ENCODE assay signal across 24 mouse cellular contexts in genomic region chr6:86916157-86916820, GRCm38 (mm10).
DNase-seq lines count a peak whose midpoint lies in the region; ATAC-seq and TF ChIP-seq lines count a peak whose summit lies in the region.
"Had no signal": no experiment of that assay in that cellular context is flagged by ENCODE, and none has a peak within 500 bp of the region (broad histone marks: within the 10 kb centered on the region; RNA-seq: fewer than 3 reads in every experiment).

No protein-coding gene starts in this region.

- no peak overlapping the region for H3K4me3 ChIP-seq in heart, postnatal 0 days (ENCODE audit: low read depth, low read length)
- H3K4me3 ChIP-seq in heart, embryonic 10.5 days = no peak overlapping the region
- no peak overlapping the region for H3K4me3 ChIP-seq in cortical plate, adult 2 months (ENCODE audit: insufficient read depth, low read length)
- H3K4me3 ChIP-seq: embryonic facial prominence, embryonic 12.5 days; erythroblast, embryonic 14.5 days; hindbrain, embryonic 10.5 days; hindbrain, embryonic 15.5 days; midbrain, embryonic 13.5 days; neural tube, embryonic 13.5 days had no signal

- H3K27me3 ChIP-seq in heart, postnatal 0 days (ENCODE audit: control insufficient read depth, insufficient read depth, low read length) = no peaks in the 10 kb centered on the region
- H3K27me3 ChIP-seq in heart, embryonic 10.5 days (ENCODE audit: insufficient read depth, poor library complexity, severe bottlenecking) = no peaks in the 10 kb centered on the region
- H3K27me3 ChIP-seq: CH12.LX; embryonic facial prominence, embryonic 12.5 days; hindbrain, embryonic 15.5 days; midbrain, embryonic 13.5 days; neural tube, embryonic 13.5 days had no signal

- no peak for TF ChIP-seq POLR2A in cortical plate, adult 2 months (IDR thresholded peaks at IDR 0.05; ENCODE audit: extremely low read depth, insufficient read depth, low read length)

- TF ChIP-seq CTCF in heart, postnatal 0 days (IDR thresholded peaks at IDR 0.05; ENCODE audit: low read depth) = no peak
- no peak for TF ChIP-seq CTCF in cortical plate, adult 2 months (IDR thresholded peaks at IDR 0.05; ENCODE audit: extremely low read depth, insufficient read depth, low read length)

- H3K4me2 ChIP-seq in heart, postnatal 0 days (ENCODE audit: low read depth, low read length) = no peak overlapping the region
- H3K4me2 ChIP-seq: embryonic facial prominence, embryonic 12.5 days; hindbrain, embryonic 15.5 days; midbrain, embryonic 13.5 days; neural tube, embryonic 13.5 days had no signal

- WGBS in heart, postnatal 0 days = 63% methylated on average over 5 of the region's 5 CpGs
- WGBS in heart, embryonic 10.5 days = 74% methylated on average over 5 of the region's 5 CpGs

- no peak for DNase-seq in frontal cortex, postnatal 10 days (ENCODE audit: low spot score in 2 of 2)
- no peak for DNase-seq in heart, postnatal 0 days (ENCODE audit: low spot score)
- DNase-seq in heart, embryonic 10.5 days (ENCODE audit: low spot score) = no peak
- peak; percentile 68 for DNase-seq in brain, adult 2 months (ENCODE audit: low read depth, low spot score)
- DNase-seq: adrenal gland, adult 2 months; B cell, adult 2 months; kidney, adult 11 months; kidney, postnatal 14 days; liver; lung, adult 2 months had no signal

- H3K36me3 ChIP-seq in heart, postnatal 0 days (replicated peaks; ENCODE audit: control insufficient read depth, insufficient read depth, low read length) = 0 out of 2 replicates have a peak, but pooled peaks cover 3% of the 10 kb centered on the region
- H3K36me3 ChIP-seq in heart, embryonic 10.5 days = no peaks in the 10 kb centered on the region
- H3K36me3 ChIP-seq: embryonic facial prominence, embryonic 12.5 days; hindbrain, embryonic 15.5 days; midbrain, embryonic 13.5 days; neural tube, embryonic 13.5 days had no signal

- H3K9ac ChIP-seq in heart, postnatal 0 days (replicated peaks; ENCODE audit: low read depth, low read length) = no peak overlapping the region
- H3K9ac ChIP-seq: embryonic facial prominence, embryonic 12.5 days; hindbrain, embryonic 15.5 days; liver, embryonic 14.5 days; midbrain, embryonic 13.5 days; neural tube, embryonic 13.5 days had no signal

- 0 out of 2 replicates have a peak overlapping the region, but pooled peaks have one; percentile 55 for H3K27ac ChIP-seq in heart, postnatal 0 days (ENCODE audit: low read depth)
- H3K27ac ChIP-seq in heart, embryonic 10.5 days = no peak overlapping the region
- H3K27ac ChIP-seq in cortical plate, adult 2 months (ENCODE audit: insufficient read depth, low read length) = peak overlapping the region; percentile 2; the same call in 1 of the 2 replicates
- H3K27ac ChIP-seq: embryonic facial prominence, embryonic 12.5 days; hindbrain, embryonic 10.5 days; hindbrain, embryonic 15.5 days; liver, embryonic 14.5 days; macrophage; midbrain, embryonic 13.5 days; neural tube, embryonic 13.5 days had no signal

- TF ChIP-seq EP300 in heart, postnatal 0 days (IDR thresholded peaks at IDR 0.05; ENCODE audit: low read depth) = no peak

- peak; percentile 49 for ATAC-seq in frontal cortex, adult (ENCODE audit: low TSS enrichment)
- no peak for ATAC-seq in heart, postnatal 0 days (ENCODE audit: insufficient read depth, low read depth)
- ATAC-seq: activated CD4-positive, CD25-positive, alpha-beta regulatory T cell, adult 4 months; forebrain, embryonic 16.5 days; inflammation-experienced regulatory T-cells, adult 6 months; midbrain, embryonic 13.5 days had no signal

- H3K9me3 ChIP-seq in heart, postnatal 0 days (replicated peaks; ENCODE audit: control insufficient read depth, low read length) = no peaks in the 10 kb centered on the region
- no peaks in the 10 kb centered on the region for H3K9me3 ChIP-seq in heart, embryonic 10.5 days
- H3K9me3 ChIP-seq: embryonic facial prominence, embryonic 12.5 days; hindbrain, embryonic 10.5 days; hindbrain, embryonic 15.5 days; midbrain, embryonic 13.5 days; neural tube, embryonic 13.5 days had no signal

- H3K4me1 ChIP-seq in heart, postnatal 0 days (ENCODE audit: control insufficient read depth, insufficient read depth) = peaks cover 45% of the 10 kb centered on the region
- H3K4me1 ChIP-seq in heart, embryonic 10.5 days = peaks cover 28% of the 10 kb centered on the region
- peaks cover 19% of the 10 kb centered on the region for H3K4me1 ChIP-seq in cortical plate, adult 2 months (ENCODE audit: control insufficient read depth, insufficient read depth, low read length)
- H3K4me1 ChIP-seq: embryonic facial prominence, embryonic 12.5 days; hindbrain, embryonic 10.5 days; midbrain, embryonic 13.5 days had no signal
